Mouse (Mus musculus) spleen, adult 10 weeks (tissue): Measurements from ENCODE around the gene Gm21915. TPM values are rescaled to one million over a fixed set of nuclear protein-coding genes. Genes with fewer than 3 reads are reported as not detected.

Experiments used
- polyA plus RNA-seq: library from polyadenylated mRNA; stranded (reverse); fragments of 350-450 nt; fragmentation: Illumina TruSeq; extraction: RNeasy Lipid Tissue Mini Kit (QIAGEN cat#74804); gene quantifications from one replicate; pipeline ENCODE4 v1.2.3, GENCODE M21; 2015; ENCODE audit warnings: low replicate concordance; ENCODE audit not compliant: insufficient read depth

Gene Gm21915
- not detected for polyA plus RNA-seq

DNA sequence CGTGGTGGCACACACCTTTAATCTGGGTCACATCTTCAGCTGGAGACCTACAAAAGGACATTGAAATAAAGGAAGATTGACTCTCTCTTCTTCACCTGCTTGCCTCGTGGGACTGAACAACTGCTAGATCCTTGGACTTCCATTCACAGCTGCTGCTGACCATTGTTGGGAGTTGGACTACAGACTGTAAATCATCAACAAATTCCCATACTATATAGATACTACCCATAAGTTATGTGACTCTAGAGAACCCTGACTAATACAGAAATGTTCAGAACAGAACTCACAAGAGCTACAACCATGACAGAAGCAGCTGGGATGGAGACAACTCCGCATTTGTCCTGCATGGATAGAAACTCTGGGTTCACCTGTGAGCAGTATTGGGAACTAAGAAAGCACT, at the start of gene Gm21915:
Gene Gm21915 (plus strand): TSS at position 301 of the 400 bp plus-strand sequence.

DNA sequence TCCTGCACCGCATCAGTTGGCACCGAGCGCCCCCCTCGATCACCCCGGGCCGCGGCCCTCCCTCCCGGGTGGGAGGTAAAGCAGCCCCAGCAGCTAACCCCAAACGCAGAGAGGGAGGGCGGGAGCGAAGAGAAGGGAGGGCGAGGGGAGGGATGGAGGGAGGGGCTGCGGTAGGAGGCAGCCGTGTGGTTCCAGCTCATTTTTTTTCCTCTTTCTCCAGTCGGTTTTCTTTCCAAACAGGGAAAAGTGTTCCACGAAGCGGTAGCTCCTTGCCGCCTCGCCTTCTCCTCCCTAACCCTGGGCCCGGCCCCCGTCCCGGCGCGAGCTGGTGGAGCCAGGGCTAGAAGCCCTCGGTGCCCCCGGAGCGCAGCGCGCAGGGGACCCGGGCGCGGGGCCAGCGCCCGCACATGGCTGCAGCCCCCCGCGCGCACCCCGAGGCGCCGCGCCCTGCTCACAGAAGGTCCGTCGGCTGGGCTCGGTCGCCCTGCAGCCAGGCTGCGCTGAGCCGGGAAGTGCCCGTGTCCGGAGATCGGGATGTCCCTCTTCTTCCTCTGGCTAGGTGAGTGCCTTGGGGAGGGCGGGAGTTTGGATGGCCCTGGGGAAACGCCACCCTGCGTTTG, 15.5 kb downstream of the Gm21915 start, which contains the start of gene Clmp:
Gene Clmp (plus strand): TSS at position 162 of the 620 bp plus-strand sequence.

Other genes with a start within 250 kb of the Gm21915 start
- 26.0 TPM for gene Gramd1b, start 139.2 kb upstream of the Gm21915 start, polyA plus RNA-seq
- 5.3 TPM for gene Clmp, start 15.3 kb downstream of the Gm21915 start, polyA plus RNA-seq
- gene Hspa8, start 130.4 kb downstream of the Gm21915 start, polyA plus RNA-seq = 2,377 TPM
- gene Bsx, start 203.5 kb downstream of the Gm21915 start, polyA plus RNA-seq = not detected